Mouse (Mus musculus): ENCODE measurements around the gene Bcl2l12. TPM values are rescaled to one million over a fixed set of nuclear protein-coding genes. Genes with fewer than 3 reads are reported as not detected.
"Not testable (repeated sequence)": the region's sequence is repeated elsewhere in the genome, so short reads cannot be mapped to it uniquely, and the experiment has no call there.

The Bcl2l12 gene
- 2.7 to 13.0 TPM (median 7.7 TPM) in 3 replicates for total RNA-seq (2017)

- no peak for ATAC-seq (replicated peaks; ENCODE audit: insufficient number of reproducible peaks, low FRiP score, low TSS enrichment, poor library complexity, severe bottlenecking)
Observed at GRCm38 (mm10) chr7:44998501-44998955, at the start of gene Bcl2l12. Gene Bcl2l12, minus strand, starts transcription at chr7:44998712.

- ATAC-seq (replicated peaks; ENCODE audit: insufficient number of reproducible peaks, low FRiP score, low TSS enrichment, poor library complexity, severe bottlenecking): no peak
Observed at GRCm38 (mm10) chr7:45047491-45047890, 49.0 kb upstream of the Bcl2l12 start.

- no peak for ATAC-seq (replicated peaks; ENCODE audit: insufficient number of reproducible peaks, low FRiP score, low TSS enrichment, poor library complexity, severe bottlenecking)
Observed at GRCm38 (mm10) chr7:45046853-45047350, 48.4 kb upstream of the Bcl2l12 start.

GRCm38 (mm10) chr7:45045741-45046140 is 47.2 kb upstream of the Bcl2l12 start:
- ATAC-seq (replicated peaks; ENCODE audit: insufficient number of reproducible peaks, low FRiP score, low TSS enrichment, poor library complexity, severe bottlenecking): no peak

GRCm38 (mm10) chr7:45043307-45043706 is 44.8 kb upstream of the Bcl2l12 start:
- ATAC-seq (replicated peaks; ENCODE audit: insufficient number of reproducible peaks, low FRiP score, low TSS enrichment, poor library complexity, severe bottlenecking): no peak

GRCm38 (mm10) chr7:45040851-45041250 is 42.3 kb upstream of the Bcl2l12 start:
- ATAC-seq (replicated peaks; ENCODE audit: insufficient number of reproducible peaks, low FRiP score, low TSS enrichment, poor library complexity, severe bottlenecking): no peak

GRCm38 (mm10) chr7:45038411-45038810 is 39.9 kb upstream of the Bcl2l12 start:
- no peak for ATAC-seq (replicated peaks; ENCODE audit: insufficient number of reproducible peaks, low FRiP score, low TSS enrichment, poor library complexity, severe bottlenecking)

- ATAC-seq (replicated peaks; ENCODE audit: insufficient number of reproducible peaks, low FRiP score, low TSS enrichment, poor library complexity, severe bottlenecking): peak; percentile 80; the same call in 1 of the 2 replicates
Observed at GRCm38 (mm10) chr7:45037720-45038361, 39.3 kb upstream of the Bcl2l12 start.

GRCm38 (mm10) chr7:45036702-45037101 is 38.2 kb upstream of the Bcl2l12 start:
- no peak for ATAC-seq (replicated peaks; ENCODE audit: insufficient number of reproducible peaks, low FRiP score, low TSS enrichment, poor library complexity, severe bottlenecking)

GRCm38 (mm10) chr7:45035631-45036030 is 37.1 kb upstream of the Bcl2l12 start:
- ATAC-seq (replicated peaks; ENCODE audit: insufficient number of reproducible peaks, low FRiP score, low TSS enrichment, poor library complexity, severe bottlenecking): no peak

GRCm38 (mm10) chr7:45033722-45034359 is 35.3 kb upstream of the Bcl2l12 start:
- no peak for ATAC-seq (replicated peaks; ENCODE audit: insufficient number of reproducible peaks, low FRiP score, low TSS enrichment, poor library complexity, severe bottlenecking)

GRCm38 (mm10) chr7:45030857-45031256 is 32.3 kb upstream of the Bcl2l12 start:
- no peak for ATAC-seq (replicated peaks; ENCODE audit: insufficient number of reproducible peaks, low FRiP score, low TSS enrichment, poor library complexity, severe bottlenecking)

GRCm38 (mm10) chr7:45029995-45030394 is 31.5 kb upstream of the Bcl2l12 start:
- no peak for ATAC-seq (replicated peaks; ENCODE audit: insufficient number of reproducible peaks, low FRiP score, low TSS enrichment, poor library complexity, severe bottlenecking)

- ATAC-seq (replicated peaks; ENCODE audit: insufficient number of reproducible peaks, low FRiP score, low TSS enrichment, poor library complexity, severe bottlenecking): no peak
Observed at GRCm38 (mm10) chr7:45028351-45028750, 29.8 kb upstream of the Bcl2l12 start.

GRCm38 (mm10) chr7:45027761-45028160 is 29.2 kb upstream of the Bcl2l12 start:
- no peak for ATAC-seq (replicated peaks; ENCODE audit: insufficient number of reproducible peaks, low FRiP score, low TSS enrichment, poor library complexity, severe bottlenecking)

GRCm38 (mm10) chr7:45026256-45026655 is 27.7 kb upstream of the Bcl2l12 start:
- ATAC-seq (replicated peaks; ENCODE audit: insufficient number of reproducible peaks, low FRiP score, low TSS enrichment, poor library complexity, severe bottlenecking): no peak

- no peak for ATAC-seq (replicated peaks; ENCODE audit: insufficient number of reproducible peaks, low FRiP score, low TSS enrichment, poor library complexity, severe bottlenecking)
Observed at GRCm38 (mm10) chr7:45025601-45026220, 27.2 kb upstream of the Bcl2l12 start.

GRCm38 (mm10) chr7:45024281-45025248 is 26.1 kb upstream of the Bcl2l12 start:
- ATAC-seq (replicated peaks; ENCODE audit: insufficient number of reproducible peaks, low FRiP score, low TSS enrichment, poor library complexity, severe bottlenecking): no peak

- not testable (repeated sequence) for ATAC-seq (replicated peaks; ENCODE audit: insufficient number of reproducible peaks, low FRiP score, low TSS enrichment, poor library complexity, severe bottlenecking)
Observed at GRCm38 (mm10) chr7:45023711-45024110, 25.2 kb upstream of the Bcl2l12 start.

Measured in monocyte, adult 5-6 weeks (primary cell).